Mouse (Mus musculus): ENCODE results near the gene Cab39l. TPM values are rescaled to one million over a fixed set of nuclear protein-coding genes. Genes with fewer than 3 reads are reported as not detected.

Cab39l gene
- polyA plus RNA-seq, 1 experiment from 2014 or later = 23.0 TPM

DNA sequence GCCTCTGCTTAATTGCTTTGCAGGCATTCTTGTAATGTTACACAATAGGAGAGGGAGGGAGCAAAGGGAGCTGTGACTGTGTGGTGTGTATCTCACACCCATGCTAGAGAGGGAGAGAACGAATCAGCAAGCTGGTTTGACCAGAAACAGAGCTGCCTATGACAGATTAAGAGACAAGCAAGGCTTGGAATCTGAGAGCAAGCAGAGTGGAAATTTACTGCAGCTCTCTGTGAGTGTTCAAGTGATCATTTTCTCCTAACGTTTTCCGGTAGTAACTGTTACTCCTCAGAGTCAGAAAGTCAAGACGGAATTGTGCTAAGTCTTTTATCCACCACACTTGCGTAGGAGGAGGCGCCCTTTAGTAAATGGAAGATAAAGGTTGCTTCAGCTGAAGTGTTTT is 37.9 kb downstream of the Cab39l start:
- Histone ChIP-seq H3K9ac (ENCODE audit: low read length) (no peak overlapping the region), H3K9me3 (replicated peaks; ENCODE audit: control insufficient read depth, low read length) (no peaks in the 10 kb centered on the region), H3K27me3 (ENCODE audit: control insufficient read depth, insufficient read depth, low read length) (no peaks in the 10 kb centered on the region), H3K36me3 (ENCODE audit: control insufficient read depth, insufficient read depth) (no peaks in the 10 kb centered on the region), H3K4me1 (ENCODE audit: control insufficient read depth, insufficient read depth, low read length) (peaks cover 6% of the 10 kb centered on the region), H3K4me3 (ENCODE audit: low read length) (peak overlapping the region; percentile 34), H3K4me2 (ENCODE audit: low read depth, low read length) (peak overlapping the region; percentile 45), H3K27ac (ENCODE audit: low read length) (peak overlapping the region; percentile 70)
- 26% methylated on average over 6 of the region's 6 CpGs for WGBS
- 0 out of 2 replicates have a peak, but pooled peaks have one; percentile 49 for ATAC-seq (replicated peaks; ENCODE audit: extremely low read depth, insufficient read depth, low FRiP score)

DNA sequence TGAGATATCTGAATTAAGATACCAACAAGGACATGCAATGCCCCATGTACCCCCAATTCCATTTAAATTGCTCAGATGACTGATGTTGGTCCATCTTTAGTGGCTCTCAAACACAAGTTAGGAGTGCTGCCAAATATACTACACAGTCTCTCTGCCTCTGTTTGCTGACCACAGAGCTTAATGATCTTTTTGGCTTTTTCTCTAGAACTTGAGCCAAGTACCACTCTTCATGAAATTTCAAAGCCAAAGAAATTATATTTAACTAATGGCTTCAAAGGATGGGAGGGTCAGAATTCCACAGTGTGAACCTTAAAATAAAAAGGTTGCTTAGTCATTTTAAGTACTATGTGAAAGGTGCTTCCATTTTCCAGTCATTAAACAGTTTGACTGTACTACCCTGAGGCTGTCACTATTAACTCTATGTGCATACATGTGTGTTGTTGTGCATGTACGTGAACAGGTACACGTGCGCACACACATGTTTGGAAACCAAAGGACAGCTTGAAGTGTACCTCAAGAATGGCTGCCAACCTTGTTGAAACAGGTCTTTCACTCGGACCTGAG is 44.6 kb downstream of the Cab39l start:
- Histone ChIP-seq H3K36me3 (ENCODE audit: control insufficient read depth, insufficient read depth) (no peaks in the 10 kb centered on the region), H3K9me3 (replicated peaks; ENCODE audit: control insufficient read depth, low read length) (no peaks in the 10 kb centered on the region), H3K4me3 (ENCODE audit: low read length) (no peak overlapping the region), H3K4me1 (ENCODE audit: control insufficient read depth, insufficient read depth, low read length) (no peaks in the 10 kb centered on the region), H3K27ac (ENCODE audit: low read length) (no peak overlapping the region), H3K27me3 (ENCODE audit: control insufficient read depth, insufficient read depth, low read length) (no peaks in the 10 kb centered on the region), H3K4me2 (ENCODE audit: low read depth, low read length) (no peak overlapping the region), H3K9ac (ENCODE audit: low read length) (no peak overlapping the region)
- WGBS = 85% methylated on average over 4 of the region's 4 CpGs
- no peak for ATAC-seq (replicated peaks; ENCODE audit: extremely low read depth, insufficient read depth, low FRiP score)

DNA sequence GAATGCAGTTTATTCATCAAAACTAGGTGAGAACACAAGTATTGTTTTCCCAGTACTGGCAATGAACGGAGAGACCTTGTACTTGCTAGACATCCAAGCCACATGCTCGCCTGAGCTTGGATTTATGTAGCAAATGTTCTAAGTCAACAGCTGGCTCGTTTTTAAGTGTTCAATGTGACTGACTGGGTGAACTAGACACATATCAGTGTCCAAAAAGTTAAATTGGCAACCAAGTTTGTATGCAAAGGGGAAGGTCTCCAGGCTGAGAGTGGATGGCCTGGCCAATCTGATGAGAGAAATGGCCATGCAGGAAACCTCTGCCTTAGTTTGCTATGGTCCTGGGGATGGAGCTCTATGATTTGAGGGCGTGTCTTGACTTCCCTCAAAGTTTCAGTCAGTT is 51.6 kb downstream of the Cab39l start:
- no peaks in the 10 kb centered on the region for H3K4me1 ChIP-seq (ENCODE audit: control insufficient read depth, insufficient read depth, low read length)
- no peaks in the 10 kb centered on the region for H3K36me3 ChIP-seq (ENCODE audit: control insufficient read depth, insufficient read depth)
- H3K27ac ChIP-seq (ENCODE audit: low read length) = no peak overlapping the region
- H3K9ac ChIP-seq (ENCODE audit: low read length) = no peak overlapping the region
- H3K4me2 ChIP-seq (ENCODE audit: low read depth, low read length) = no peak overlapping the region
- H3K9me3 ChIP-seq (replicated peaks; ENCODE audit: control insufficient read depth, low read length) = no peaks in the 10 kb centered on the region
- 74% methylated on average over 4 of the region's 4 CpGs for WGBS
- H3K27me3 ChIP-seq (ENCODE audit: control insufficient read depth, insufficient read depth, low read length) = no peaks in the 10 kb centered on the region
- no peak for ATAC-seq (replicated peaks; ENCODE audit: extremely low read depth, insufficient read depth, low FRiP score)
- no peak overlapping the region for H3K4me3 ChIP-seq (ENCODE audit: low read length)

DNA sequence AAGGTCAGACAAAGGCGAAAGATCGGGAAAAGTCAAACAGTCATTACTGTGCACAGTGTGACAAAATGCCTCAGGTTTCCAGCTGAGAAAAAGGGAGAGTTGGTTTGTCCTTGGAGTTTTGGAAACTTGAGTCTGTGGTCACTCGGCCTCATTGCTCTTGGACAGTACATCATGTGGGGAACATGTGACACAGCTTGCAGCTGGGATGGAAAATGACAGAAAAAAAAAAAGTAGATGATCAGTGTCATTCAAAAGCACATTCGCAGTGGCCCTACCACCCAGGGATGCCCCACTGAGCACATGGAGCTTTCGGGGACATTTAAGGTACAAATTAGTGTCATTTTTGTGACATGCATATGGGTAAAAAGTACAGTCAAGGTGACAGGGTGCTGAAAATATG is 57.2 kb downstream of the Cab39l start:
- Histone ChIP-seq H3K4me2 (ENCODE audit: low read depth, low read length) (no peak overlapping the region), H3K36me3 (ENCODE audit: control insufficient read depth, insufficient read depth) (peaks cover 2% of the 10 kb centered on the region; the same call in 1 of the 2 replicates), H3K9me3 (replicated peaks; ENCODE audit: control insufficient read depth, low read length) (no peaks in the 10 kb centered on the region), H3K4me3 (ENCODE audit: low read length) (no peak overlapping the region), H3K27ac (ENCODE audit: low read length) (no peak overlapping the region), H3K9ac (ENCODE audit: low read length) (no peak overlapping the region), H3K4me1 (ENCODE audit: control insufficient read depth, insufficient read depth, low read length) (no peaks in the 10 kb centered on the region), H3K27me3 (ENCODE audit: control insufficient read depth, insufficient read depth, low read length) (no peaks in the 10 kb centered on the region)
- no peak for ATAC-seq (replicated peaks; ENCODE audit: extremely low read depth, insufficient read depth, low FRiP score)
- 90% methylated on average over 5 of the region's 5 CpGs for WGBS

DNA sequence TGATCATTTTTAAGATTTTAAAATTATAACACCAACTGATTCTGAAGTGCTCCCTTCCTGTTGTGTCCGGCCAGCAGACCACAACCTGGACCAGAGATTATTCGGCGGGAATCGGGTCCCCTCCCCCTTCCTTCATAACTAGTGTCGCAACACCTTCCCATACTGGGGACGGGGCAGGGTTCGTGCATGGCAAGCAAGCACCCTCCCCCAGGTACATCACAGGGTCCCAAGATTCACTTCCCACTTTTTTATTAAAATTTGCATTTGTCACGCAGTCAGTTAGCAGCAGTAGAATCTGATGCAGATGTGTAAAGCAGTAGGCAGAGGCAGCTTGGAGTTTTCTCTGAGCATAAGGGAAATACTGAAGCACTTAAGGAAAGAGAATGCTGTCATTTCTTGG is 64.1 kb downstream of the Cab39l start:
- Histone ChIP-seq H3K36me3 (ENCODE audit: control insufficient read depth, insufficient read depth) (no peaks in the 10 kb centered on the region), H3K4me2 (ENCODE audit: low read depth, low read length) (no peak overlapping the region), H3K4me1 (ENCODE audit: control insufficient read depth, insufficient read depth, low read length) (no peaks in the 10 kb centered on the region), H3K9ac (ENCODE audit: low read length) (no peak overlapping the region), H3K27ac (ENCODE audit: low read length) (no peak overlapping the region), H3K9me3 (replicated peaks; ENCODE audit: control insufficient read depth, low read length) (no peaks in the 10 kb centered on the region), H3K27me3 (ENCODE audit: control insufficient read depth, insufficient read depth, low read length) (no peaks in the 10 kb centered on the region), H3K4me3 (ENCODE audit: low read length) (no peak overlapping the region)
- WGBS = 88% methylated on average over 8 of the region's 8 CpGs
- no peak for ATAC-seq (replicated peaks; ENCODE audit: extremely low read depth, insufficient read depth, low FRiP score)

DNA sequence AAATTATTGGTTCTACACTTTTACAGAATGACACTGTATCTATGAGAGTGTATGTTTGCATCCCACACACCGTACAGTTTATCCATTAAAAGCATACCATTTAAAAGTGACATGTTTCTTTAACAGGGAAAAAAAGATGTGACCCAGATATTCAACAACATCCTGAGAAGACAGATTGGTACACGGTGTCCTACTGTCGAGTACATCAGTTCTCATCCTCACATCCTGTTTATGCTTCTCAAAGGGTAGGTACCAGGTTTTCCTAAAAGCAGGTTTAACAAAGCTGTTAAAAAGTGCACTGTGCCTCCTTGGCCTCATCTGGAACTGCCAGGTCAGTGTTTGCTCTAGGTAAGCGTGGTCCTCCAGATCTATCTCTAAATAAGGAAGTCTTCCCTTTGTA is 65.4 kb downstream of the Cab39l start:
- H3K27me3 ChIP-seq (ENCODE audit: control insufficient read depth, insufficient read depth, low read length) = no peaks in the 10 kb centered on the region
- ATAC-seq (replicated peaks; ENCODE audit: extremely low read depth, insufficient read depth, low FRiP score) = no peak
- H3K4me3 ChIP-seq (ENCODE audit: low read length) = no peak overlapping the region
- H3K36me3 ChIP-seq (ENCODE audit: control insufficient read depth, insufficient read depth) = no peaks in the 10 kb centered on the region
- WGBS = 78% methylated on average over 4 of the region's 4 CpGs
- H3K4me2 ChIP-seq (ENCODE audit: low read depth, low read length) = no peak overlapping the region
- H3K9me3 ChIP-seq (replicated peaks; ENCODE audit: control insufficient read depth, low read length) = no peaks in the 10 kb centered on the region
- no peak overlapping the region for H3K27ac ChIP-seq (ENCODE audit: low read length)
- no peak overlapping the region for H3K9ac ChIP-seq (ENCODE audit: low read length)
- no peaks in the 10 kb centered on the region for H3K4me1 ChIP-seq (ENCODE audit: control insufficient read depth, insufficient read depth, low read length)

DNA sequence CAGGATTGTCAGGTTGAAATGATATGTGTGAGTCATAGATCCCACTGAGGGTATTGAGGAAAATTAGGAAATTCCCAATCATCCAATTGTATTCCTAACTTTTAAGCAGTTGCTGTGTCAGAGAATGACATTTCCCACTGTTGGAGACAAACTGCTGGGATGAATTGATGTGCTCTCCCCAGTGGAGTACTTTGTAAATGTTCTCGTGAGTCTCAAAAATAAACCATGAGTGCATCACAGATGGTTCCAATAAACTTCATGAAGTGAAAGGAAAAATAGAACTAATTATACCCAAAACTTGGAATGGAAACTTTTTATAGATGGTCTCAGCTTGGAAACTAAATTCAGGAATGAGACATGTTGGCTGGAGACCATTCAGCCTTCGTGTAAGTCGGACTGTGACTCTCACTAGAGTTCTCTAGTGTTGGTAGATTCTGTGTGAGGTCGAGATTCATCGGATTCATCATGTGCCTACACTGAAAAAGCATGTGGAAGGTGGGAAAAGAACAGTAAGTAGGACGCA is 73.2 kb downstream of the Cab39l start:
- no peaks in the 10 kb centered on the region for H3K4me1 ChIP-seq (ENCODE audit: control insufficient read depth, insufficient read depth, low read length)
- H3K9me3 ChIP-seq (replicated peaks; ENCODE audit: control insufficient read depth, low read length) = no peaks in the 10 kb centered on the region
- H3K27me3 ChIP-seq (ENCODE audit: control insufficient read depth, insufficient read depth, low read length) = no peaks in the 10 kb centered on the region
- no peak overlapping the region for H3K4me3 ChIP-seq (ENCODE audit: low read length)
- 78% methylated on average over 6 of the region's 6 CpGs for WGBS
- H3K4me2 ChIP-seq (ENCODE audit: low read depth, low read length) = no peak overlapping the region
- no peak for ATAC-seq (replicated peaks; ENCODE audit: extremely low read depth, insufficient read depth, low FRiP score)
- no peak overlapping the region for H3K9ac ChIP-seq (ENCODE audit: low read length)
- no peak overlapping the region for H3K27ac ChIP-seq (ENCODE audit: low read length)
- no peaks in the 10 kb centered on the region for H3K36me3 ChIP-seq (ENCODE audit: control insufficient read depth, insufficient read depth)

DNA sequence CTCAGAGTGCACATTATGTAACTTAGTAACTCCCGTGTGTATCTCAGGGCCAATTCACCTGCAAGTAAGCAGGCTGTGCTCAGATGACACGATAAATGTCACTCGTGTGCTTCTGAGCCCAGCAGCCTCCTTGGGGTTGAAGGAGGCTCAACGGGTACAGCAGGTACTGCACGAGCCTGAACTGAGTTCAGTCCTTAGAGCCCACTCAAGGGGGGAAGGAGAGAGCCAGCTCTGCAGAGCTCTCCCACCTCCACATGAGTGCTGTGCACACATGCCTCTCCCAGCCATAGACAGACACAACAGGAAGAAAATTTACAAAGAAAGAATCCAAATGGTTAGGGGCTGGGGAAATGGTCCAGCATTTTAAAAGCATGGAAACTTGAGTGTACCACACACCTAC is 85.1 kb downstream of the Cab39l start:
- H3K27me3 ChIP-seq (ENCODE audit: control insufficient read depth, insufficient read depth, low read length) = no peaks in the 10 kb centered on the region
- ATAC-seq (replicated peaks; ENCODE audit: extremely low read depth, insufficient read depth, low FRiP score) = no peak
- no peak overlapping the region for H3K4me3 ChIP-seq (ENCODE audit: low read length)
- H3K36me3 ChIP-seq (ENCODE audit: control insufficient read depth, insufficient read depth) = no peaks in the 10 kb centered on the region
- H3K9ac ChIP-seq (ENCODE audit: low read length) = no peak overlapping the region
- no peak overlapping the region for H3K27ac ChIP-seq (ENCODE audit: low read length)
- H3K4me1 ChIP-seq (ENCODE audit: control insufficient read depth, insufficient read depth, low read length) = no peaks in the 10 kb centered on the region; the same call in 1 of the 2 replicates
- 74% methylated on average over 5 of the region's 5 CpGs for WGBS
- H3K4me2 ChIP-seq (ENCODE audit: low read depth, low read length) = no peak overlapping the region
- H3K9me3 ChIP-seq (replicated peaks; ENCODE audit: control insufficient read depth, low read length) = no peaks in the 10 kb centered on the region

DNA sequence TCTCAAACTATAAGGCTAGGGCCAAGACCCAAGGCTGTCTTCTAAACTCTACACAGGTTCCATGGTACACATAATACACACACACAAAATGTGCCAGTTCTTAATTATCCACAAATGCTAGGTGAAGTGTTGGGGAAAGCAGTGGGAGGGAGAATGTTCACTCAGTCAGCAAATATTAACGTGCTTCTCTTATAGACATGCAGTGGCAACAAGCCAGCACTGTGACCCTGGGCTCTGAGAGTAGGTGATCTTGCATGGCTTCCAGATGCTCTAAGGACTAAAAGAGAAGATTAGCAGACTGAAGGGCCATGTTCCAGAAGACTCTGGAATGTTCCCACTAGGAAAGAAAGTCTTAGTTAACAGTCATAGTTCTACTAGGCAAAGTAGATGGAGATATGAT is 90.0 kb downstream of the Cab39l start:
- no peak for ATAC-seq (replicated peaks; ENCODE audit: extremely low read depth, insufficient read depth, low FRiP score)
- Histone ChIP-seq H3K27me3 (ENCODE audit: control insufficient read depth, insufficient read depth, low read length) (no peaks in the 10 kb centered on the region), H3K4me1 (ENCODE audit: control insufficient read depth, insufficient read depth, low read length) (no peaks in the 10 kb centered on the region; the same call in 1 of the 2 replicates), H3K4me2 (ENCODE audit: low read depth, low read length) (no peak overlapping the region), H3K36me3 (ENCODE audit: control insufficient read depth, insufficient read depth) (no peaks in the 10 kb centered on the region), H3K9ac (ENCODE audit: low read length) (no peak overlapping the region), H3K27ac (ENCODE audit: low read length) (no peak overlapping the region), H3K4me3 (ENCODE audit: low read length) (no peak overlapping the region), H3K9me3 (replicated peaks; ENCODE audit: control insufficient read depth, low read length) (no peaks in the 10 kb centered on the region)
- 38% methylated on average over 1 of the region's 1 CpGs for WGBS

All from heart, embryonic 16.5 days (tissue).